Mouse (Mus musculus): ENCODE data around the gene Dnajc24. TPM values are rescaled to one million over a fixed set of nuclear protein-coding genes. Genes with fewer than 3 reads are reported as not detected.

Dnajc24 gene
- 10 to 100 TPM; 11.4 to 14.0 TPM for total RNA-seq (2023)

DNA sequence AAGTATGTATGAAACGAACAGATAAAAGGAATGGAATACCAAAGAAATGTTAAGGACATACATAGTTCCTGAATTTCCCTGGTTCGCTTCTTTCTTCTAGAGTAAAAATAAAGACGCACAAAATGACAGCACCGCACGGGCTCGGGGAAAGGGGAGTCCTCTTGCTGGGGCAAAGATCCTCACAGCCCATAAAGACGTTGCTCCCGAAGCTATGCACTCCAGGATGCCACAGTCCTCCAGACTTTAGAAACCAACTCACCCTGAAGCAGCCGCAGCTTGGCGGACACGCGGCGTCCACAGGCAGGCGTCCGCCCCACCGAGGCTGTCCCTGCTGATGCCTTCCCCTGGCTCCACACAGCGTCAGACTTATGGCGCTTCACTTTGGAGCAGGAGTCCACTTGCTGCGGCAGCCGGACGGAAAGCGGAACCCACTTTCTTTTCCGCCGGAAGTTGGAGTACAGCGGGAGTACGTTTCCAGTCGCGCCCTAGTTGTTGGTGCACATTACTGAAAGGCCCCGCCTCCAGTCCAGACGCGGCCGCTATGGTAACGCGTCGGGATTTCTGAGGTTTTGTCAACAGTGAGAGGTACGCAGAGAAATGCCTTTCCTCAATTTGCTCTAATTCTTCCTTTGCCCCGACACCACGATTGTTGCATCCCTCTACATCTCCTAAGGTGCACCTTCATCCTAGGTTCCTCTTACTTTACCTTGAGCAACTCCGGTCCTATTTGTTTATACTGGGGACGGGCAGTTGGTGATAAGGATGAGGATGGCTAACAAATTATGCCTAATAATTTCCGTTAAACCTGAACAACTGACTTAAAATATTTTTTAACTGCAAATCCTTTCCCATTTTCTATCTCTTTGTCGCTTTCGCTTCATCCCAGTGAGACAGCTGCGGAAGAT, at the start of gene Dnajc24:
Gene Dnajc24, minus strand, starts transcription at position 715 of the 905 bp plus-strand sequence.

Other genes starting within 250 kb of the Dnajc24 start
- 10 to 100 TPM; 13.1 to 15.4 TPM for gene Elp4, start 99.0 kb downstream of the Dnajc24 start, total RNA-seq (2023)
- 10 to 100 TPM; 18.1 to 25.0 TPM for gene Immp1l, start 98.9 kb downstream of the Dnajc24 start, total RNA-seq (2023)